Mouse (Mus musculus): Measurements from ENCODE around the gene Per1.

The Per1 gene

DNA sequence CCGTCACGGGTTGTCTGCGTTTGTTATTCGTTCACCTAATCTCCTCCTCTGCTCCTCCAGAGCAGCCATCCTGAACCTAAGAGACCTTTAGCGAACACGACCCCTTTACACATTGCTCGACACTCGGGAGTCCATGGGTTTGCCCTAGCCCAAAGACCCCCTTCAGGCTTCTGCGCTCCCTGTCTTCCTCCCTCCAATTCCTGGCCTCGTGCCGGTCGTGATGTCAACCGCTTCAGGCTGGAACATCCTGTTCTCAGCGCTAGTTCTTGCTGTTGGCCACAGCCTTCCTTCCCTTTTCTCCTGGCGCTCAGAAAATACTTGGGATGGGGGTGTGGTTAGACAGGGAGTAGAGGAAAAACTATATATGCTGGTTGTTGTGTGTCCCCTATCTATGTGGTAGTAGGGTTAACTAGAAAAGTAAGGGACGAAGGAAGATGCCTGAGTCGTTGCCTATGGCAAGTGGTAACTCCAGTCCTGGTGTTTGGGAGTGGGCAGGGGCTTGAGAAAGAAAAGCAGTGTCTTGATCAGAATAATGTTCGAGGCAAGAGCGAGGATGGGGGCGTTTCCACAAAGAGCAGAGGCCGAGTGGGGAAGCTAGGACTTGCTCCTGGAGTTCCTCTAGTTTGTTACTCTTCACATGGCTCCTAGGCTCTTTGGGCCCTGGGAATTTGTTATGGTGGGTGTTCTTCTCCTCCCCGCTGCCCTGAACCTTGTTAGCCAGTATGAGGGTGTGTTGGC lies 4.3 kb downstream of the Per1 start:
- DNase-seq (ENCODE audit: low spot score), result no peak

DNA sequence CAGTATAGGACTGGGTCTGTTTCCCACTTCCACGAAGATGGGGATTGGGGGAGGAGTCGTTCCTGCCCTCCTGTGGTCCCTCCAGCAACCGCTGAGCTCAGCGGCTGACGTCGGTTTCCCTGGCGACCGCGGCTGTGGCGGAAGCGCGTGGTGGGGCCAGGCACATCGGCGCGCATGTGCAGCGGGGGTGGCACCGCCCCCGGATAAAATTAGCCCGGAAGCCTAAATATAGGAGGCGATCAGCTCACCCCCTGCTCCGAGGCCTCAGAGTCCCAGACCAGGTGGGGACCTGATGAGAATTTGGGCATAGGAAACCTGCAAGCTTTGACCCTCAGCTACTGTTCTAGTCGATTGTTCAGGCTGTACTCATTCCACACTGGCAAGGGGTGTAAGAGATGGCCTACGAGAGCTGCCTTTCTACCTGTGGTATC lies 4.9 kb downstream of the Per1 start:
- peak; percentile 85 for DNase-seq (ENCODE audit: low spot score)

DNA sequence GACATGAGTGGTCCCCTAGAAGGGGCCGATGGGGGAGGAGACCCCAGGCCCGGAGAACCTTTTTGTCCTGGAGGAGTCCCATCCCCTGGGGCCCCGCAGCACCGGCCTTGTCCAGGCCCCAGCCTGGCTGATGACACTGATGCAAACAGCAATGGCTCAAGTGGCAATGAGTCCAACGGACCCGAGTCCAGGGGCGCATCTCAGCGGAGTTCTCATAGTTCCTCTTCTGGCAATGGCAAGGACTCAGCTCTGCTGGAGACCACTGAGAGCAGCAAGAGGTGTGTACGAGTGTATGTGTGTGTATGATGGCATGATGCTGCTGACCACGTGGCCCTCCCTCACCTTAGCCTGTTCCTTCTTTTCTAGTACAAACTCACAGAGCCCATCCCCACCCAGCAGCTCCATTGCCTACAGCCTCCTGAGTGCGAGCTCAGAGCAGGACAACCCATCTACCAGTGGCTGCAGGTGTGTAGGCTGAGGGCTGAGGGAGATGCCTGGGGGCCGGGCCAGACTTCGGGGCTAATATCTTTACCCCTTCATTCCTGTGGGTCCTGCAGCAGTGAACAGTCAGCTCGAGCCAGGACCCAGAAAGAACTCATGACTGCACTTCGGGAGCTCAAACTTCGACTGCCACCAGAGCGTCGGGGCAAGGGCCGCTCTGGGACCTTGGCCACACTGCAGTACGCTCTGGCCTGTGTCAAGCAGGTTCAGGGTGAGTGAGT lies 5.8 kb downstream of the Per1 start:
- DNase-seq (ENCODE audit: low spot score), result no peak

DNA sequence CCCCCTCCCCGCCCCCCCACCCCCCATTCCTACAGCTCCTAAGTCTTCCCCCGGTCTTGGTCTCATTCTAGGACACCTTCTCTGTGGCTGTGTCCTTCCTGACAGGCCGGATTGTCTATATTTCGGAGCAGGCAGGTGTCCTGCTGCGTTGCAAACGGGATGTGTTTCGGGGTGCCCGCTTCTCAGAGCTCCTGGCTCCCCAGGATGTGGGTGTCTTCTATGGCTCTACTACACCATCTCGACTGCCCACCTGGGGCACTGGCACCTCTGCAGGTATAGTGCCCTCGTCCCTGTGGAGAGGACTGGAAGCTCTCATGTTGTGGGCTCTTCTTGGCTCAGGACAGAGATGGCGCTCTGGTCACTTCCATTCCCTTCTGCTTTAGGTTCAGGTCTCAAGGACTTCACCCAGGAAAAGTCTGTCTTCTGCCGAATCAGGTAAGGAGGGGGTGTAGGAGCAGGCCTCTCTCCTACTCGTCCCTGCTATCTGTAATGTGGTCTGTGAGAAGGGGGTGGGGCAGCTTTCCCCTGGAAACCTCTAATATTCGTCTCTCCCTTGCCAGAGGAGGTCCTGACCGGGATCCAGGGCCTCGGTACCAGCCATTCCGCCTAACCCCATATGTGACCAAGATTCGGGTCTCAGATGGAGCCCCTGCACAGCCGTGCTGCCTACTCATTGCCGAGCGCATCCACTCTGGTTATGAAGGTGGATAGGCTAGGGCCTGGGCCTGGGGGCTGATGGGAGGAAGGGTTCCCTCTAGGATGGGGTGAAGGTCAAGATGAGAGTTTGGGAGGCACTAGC lies 6.8 kb downstream of the Per1 start:
- DNase-seq (ENCODE audit: low spot score), result no peak

DNA sequence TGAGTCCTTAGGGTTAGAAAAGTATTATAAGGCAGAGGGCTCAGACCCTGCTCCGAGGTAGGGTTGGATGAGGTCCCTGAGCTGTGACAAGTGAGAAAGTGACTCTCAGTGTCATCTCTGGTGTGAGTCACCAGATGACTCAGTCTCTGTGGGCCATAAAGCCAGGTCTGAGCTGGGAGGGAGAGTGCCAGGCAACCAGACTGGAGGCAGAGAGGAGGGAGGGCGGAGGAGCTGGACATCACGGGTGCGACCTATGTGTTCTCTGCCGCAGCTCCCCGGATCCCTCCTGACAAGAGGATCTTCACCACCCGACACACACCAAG lies 7.3 kb downstream of the Per1 start:
- DNase-seq (ENCODE audit: low spot score), result no peak

DNA sequence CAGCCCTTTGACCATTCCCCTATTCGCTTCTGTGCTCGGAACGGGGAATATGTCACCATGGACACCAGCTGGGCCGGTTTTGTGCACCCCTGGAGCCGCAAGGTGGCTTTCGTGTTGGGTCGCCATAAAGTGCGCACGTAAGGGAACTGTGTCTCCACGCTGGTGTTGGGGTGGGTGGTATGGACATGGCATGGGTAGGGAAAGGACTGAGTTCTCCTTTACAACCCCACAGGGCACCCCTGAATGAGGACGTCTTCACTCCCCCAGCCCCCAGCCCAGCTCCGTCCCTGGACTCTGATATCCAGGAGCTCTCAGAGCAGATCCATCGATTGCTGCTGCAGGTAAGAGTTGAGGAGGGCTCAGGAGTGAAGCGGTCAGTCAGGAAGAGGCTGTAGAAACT lies 8.1 kb downstream of the Per1 start:
- no peak for DNase-seq (ENCODE audit: low spot score)

DNA sequence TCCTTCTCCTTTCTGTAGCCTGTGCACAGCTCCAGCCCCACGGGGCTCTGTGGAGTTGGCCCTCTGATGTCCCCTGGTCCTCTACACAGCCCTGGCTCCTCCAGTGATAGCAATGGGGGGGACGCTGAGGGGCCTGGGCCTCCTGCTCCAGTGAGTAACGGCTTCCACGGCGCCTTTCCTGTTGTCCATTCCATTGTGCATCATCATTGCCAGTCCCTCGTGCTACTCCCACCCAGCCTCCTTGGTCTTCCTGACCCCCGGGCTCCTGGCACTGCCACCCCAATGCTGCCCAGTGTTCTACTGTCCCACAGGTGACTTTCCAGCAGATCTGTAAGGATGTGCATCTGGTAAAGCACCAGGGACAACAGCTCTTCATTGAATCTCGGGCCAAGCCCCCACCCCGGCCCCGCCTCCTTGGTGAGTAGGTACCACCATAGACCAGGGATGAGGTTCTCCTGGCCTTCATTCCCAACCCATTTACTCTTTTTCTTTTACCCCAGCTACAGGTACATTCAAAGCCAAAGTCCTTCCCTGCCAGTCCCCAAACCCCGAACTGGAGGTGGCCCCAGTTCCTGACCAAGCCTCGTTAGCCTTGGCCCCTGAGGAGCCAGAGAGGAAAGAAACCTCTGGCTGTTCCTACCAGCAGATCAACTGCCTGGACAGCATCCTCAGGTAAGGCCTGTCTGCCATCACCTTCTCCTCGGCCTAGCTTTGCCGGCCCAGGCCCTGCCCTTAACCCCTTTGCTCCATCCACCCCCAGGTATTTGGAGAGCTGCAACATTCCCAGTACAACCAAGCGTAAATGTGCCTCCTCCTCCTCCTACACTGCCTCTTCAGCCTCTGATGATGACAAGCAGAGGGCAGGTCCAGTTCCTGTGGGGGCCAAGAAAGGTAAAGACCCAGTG lies 8.8 kb downstream of the Per1 start:
- no peak for DNase-seq (ENCODE audit: low spot score)

DNA sequence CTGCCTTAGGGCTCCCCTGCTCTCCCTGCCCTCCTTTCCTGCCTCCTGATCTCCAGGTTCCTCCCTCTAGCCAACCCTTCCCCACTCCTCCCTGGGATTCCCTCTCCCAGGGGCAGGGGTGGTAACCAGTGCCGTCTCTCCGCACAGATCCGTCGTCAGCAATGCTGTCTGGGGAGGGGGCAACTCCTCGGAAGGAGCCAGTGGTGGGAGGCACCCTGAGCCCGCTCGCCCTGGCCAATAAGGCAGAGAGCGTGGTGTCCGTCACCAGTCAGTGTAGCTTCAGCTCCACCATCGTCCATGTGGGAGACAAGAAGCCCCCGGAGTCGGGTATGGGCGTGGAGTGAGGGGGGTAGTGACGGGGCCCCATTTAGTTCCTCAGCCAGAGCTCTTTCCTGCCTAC lies 9.5 kb downstream of the Per1 start:
- DNase-seq (ENCODE audit: low spot score), result no peak

DNA sequence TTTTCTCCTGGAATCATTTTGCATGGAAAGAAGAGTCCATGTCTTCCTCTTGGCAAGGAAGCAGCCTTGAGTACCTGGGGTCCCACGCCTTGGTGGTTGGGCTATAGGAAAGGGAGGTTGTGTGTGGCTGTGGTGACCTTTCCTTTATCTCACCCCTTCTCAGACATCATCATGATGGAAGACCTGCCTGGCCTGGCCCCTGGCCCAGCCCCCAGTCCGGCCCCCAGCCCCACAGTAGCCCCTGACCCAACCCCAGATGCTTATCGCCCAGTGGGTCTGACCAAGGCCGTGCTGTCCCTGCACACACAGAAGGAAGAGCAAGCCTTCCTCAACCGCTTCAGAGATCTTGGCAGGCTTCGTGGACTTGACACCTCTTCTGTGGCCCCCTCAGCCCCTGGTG lies 10.2 kb downstream of the Per1 start:
- no peak for DNase-seq (ENCODE audit: low spot score)

DNA sequence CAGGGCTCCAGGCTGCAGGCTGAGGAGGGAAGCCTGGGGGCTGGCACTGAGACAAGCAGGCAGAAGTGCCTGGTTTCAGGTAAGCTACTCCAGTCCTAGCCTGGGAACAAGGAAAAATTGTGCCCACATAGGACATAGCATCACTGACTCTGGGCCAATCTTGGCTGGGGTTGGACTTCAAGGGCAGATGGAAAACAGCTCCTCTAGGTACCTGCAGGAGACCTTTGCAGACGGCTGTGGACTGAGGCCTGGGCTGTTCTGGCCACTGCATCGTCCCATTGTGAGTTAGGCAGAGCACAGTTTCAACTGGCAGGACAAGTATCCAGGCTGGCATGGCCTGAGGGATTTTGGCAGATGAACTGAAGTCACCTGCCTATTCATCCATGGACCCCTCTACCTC lies 10.8 kb downstream of the Per1 start:
- no peak for DNase-seq (ENCODE audit: low spot score)

DNA sequence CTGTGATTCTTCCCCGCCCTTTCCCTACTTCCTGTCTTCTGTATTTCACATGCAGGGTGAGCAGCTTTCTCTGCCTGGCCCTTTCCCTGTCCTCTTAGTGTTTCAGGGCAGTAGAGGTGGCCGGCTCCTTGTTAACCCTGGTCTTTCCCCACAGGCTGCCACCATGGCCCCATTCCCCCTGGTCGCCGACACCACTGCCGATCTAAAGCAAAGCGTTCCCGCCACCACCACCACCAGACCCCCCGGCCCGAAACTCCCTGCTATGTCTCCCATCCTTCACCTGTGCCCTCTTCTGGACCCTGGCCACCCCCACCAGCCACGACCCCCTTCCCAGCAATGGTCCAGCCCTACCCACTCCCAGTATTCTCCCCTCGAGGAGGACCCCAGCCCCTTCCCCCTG lies 11.3 kb downstream of the Per1 start:
- no peak for DNase-seq (ENCODE audit: low spot score)

DNA sequence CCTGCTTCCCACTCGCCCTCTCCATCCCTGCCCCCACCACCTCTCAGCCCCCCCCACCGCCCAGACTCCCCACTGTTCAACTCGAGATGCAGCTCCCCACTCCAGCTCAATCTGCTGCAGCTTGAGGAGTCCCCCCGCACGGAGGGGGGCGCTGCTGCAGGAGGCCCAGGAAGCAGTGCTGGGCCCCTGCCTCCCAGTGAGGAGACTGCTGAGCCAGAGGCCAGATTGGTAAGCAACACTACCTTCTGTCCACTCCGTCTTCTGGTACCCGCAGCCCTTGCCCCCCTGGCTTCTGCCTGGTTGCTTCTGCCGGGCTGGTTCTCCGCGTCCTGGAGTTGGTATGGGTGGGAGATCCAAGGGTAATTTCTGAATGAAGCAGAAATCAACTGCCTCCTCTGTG lies 11.8 kb downstream of the Per1 start:
- no peak for DNase-seq (ENCODE audit: low spot score)

DNA sequence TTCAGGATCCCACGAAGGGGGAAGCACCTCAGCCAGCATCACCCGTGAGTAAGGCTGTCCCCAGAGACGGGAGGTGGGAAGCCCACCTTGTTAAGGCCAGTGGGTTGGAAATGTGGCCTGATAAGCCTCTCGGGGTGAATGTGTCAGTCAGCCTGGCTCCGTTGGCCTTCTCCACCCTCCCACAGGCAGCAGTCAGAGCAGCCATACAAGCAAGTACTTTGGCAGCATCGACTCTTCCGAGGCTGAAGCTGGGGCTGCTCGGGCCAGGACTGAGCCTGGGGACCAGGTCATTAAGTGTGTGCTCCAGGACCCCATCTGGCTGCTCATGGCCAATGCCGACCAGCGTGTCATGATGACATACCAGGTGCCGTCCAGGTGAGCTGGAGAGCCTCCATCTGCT lies 12.7 kb downstream of the Per1 start:
- no peak for DNase-seq (ENCODE audit: low spot score)

DNA sequence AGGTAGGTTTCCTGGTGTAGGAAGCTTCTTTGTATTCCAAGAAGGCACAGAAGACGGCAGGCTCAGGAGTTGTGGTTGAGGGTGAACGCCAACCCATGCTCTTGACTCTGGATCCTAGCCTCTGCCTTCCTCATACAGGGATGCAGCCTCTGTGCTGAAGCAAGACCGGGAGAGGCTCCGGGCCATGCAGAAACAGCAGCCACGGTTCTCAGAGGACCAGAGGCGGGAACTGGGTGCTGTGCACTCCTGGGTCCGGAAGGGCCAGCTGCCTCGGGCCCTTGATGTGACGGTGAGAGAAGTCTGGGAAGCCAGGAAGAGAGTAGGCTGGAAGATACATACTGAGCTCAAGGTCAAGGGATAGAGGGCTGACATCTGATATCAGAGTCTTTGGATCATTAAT lies 13.2 kb downstream of the Per1 start:
- no peak for DNase-seq (ENCODE audit: low spot score)

DNA sequence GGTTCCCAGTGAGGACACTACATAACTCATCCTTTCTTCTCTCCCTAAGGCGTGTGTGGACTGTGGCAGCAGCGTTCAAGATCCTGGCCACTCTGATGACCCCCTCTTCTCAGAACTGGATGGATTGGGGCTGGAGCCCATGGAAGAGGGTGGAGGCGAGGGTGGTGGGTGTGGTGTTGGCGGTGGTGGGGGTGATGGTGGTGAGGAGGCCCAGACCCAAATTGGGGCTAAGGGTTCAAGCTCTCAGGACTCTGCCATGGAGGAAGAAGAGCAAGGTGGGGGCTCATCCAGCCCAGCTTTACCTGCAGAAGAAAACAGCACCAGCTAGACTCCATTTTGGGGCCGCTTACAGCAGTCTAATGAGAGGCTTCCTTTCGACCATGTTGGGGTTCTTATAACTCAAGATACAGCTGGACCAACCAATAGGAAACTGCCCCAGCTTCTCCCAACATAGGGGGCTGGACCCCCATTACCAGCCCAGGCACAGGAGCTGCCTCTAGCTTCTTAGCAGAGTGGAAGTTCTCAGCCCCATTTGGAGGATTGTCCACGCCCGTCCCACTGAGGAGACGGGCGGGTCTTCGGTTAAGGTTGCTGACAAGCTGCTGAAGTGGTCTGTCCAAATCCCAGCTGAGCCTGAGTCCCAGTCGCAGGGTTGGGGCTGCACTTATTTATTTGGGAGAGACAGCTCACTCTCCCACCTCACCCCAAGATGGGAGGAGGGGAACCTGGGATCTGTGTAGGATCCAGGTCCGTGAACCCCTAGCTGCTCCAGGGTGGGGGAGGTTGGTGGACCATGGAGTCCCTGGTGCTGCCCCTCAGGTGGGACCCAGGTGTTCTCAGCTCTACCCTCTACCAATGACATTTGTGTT lies 14.2 kb downstream of the Per1 start:
- no peak for DNase-seq (ENCODE audit: low spot score)

DNA sequence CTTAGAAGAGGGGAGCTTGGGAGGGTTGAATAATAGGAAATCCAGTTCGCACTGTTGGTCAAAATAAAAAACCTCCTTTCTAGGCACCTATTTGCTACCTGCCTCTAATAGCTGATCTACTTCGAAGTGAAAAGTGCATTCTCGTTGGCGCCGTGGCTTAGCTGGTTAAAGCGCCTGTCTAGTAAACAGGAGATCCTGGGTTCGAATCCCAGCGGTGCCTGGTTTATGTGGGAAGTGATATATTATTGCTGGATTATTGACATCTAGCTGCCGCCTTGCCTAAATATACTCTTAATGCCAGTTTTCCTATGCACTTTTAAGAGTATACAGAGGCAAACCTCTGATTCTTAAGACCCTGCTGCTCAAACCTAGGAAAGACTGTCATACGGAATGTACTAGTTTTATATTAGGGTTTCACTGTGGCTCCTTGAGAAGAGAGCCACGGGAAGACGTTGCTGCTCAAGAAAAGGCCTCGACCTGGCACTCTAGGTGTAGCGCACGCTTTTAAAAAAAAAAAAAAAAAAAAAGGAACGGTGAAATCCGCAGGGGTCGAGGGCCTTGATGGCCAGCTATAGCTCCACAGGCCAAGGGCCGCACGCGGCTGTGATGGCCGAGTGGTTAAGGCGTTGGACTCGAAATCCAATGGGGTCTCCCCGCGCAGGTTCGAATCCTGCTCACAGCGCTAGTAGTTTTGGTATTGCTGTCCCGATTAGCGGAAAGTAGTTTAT lies 15.5 kb downstream of the Per1 start:
- DNase-seq (ENCODE audit: low spot score), result peak; percentile 91

DNA sequence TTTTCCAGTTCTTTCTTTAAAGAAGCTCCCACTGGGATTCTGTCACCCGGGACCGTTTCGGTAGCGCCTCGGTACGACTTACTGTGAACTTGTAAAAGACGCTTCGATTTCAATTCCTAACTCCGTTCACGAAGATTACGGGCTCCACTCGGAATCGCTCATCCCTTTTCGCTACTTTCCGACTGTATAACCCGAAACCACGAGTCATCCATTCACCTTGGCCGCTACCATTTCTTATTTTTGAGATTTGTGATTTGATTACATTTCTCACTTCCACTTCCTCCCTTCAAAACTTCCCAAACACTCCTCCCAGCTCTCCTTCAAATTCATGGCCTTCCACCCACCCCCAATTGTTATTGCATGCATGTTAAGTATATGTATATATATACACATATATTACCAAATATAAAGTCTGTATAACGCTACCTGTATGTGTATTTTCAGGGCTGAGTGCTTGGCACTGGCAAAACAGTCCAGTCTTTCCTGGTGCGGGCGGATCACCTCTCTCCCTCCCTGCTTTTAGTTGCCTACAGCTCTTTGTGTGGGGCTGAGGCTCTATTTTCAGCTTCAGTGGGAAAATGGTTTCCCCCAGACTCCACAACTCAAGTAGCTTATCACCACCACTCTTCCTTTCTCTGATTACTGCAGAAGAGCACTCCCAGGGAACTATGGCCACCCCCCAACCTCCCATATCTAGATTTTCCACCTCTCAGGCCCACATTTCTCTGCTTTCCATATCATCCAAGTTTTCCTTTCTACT lies 16.2 kb downstream of the Per1 start:
- DNase-seq (ENCODE audit: low spot score), result no peak

DNA sequence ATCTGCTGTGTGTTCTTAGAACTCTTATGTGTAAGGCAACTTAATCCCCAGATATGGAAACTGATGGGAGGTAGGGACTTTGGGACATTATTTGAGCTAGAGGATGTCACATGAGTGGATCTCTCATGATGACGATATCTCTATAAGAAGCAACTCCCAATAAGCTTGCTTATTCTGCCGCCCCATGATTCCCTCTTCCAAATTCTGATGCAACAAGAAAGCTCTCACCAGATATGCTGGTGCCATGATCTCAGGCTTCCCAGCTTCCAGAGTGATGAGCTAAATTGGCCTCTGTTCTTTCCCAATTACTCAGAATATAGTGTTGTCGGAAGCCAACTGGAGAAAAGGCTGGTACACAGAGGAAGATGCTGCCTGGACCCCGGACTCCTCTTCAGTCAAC lies 16.8 kb downstream of the Per1 start:
- DNase-seq (ENCODE audit: low spot score), result no peak

DNA sequence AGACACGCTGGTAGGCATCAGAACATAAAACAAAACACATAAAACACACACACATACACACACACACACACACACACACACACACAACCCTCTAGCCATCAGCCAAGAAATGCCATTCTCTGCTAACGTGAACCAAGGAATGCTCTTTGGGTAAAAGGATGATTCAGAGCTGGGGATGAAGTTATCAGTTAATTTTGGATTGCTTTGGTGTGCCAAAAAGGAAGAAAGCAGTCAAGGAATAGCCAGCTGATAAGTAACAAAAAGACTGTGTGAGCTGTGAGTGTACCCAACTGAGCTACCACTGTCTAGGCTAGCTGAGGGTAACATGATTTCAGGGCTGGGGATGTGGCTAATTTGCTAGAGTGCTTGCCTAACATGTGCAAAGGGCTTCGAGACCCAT lies 19.0 kb downstream of the Per1 start:
- no peak for DNase-seq (ENCODE audit: low spot score)

DNA sequence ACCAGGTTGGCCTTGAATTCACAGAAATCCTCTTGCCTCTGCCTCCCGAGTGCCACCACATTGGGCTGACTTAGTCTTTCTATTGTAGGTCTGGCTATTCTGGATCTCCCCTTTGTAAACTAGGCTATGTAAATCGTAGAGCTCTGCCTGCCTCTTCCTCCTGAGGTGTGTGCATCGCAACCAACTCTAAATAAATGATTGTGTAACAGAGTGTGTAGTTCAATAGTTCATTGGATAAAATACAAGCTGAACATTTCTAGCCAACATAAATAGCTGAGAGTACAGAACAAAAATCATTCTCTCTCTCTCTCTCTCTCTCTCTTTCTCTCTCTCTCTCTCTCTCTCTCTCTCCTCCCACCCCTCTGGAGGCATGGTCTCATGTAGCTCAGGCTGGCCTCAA lies 19.6 kb downstream of the Per1 start:
- no peak for DNase-seq (ENCODE audit: low spot score)
